Mouse (Mus musculus) midbrain, embryonic 12.5 days (tissue): ENCODE results near the gene Slc27a5. TPM values are rescaled to one million over a fixed set of nuclear protein-coding genes. Genes with fewer than 3 reads are reported as not detected.
A peak's percentile ranks its signal among the peaks of the same experiment; 100 is the strongest.

ENCODE experiments used
- ATAC-seq: fragments of 200-750 bp; cut with Nextera tagmentation; 2 replicates; pipeline ENCODE4 v1.8.0; 2017; ENCODE audit warnings: low read depth, moderate TSS enrichment, moderate library complexity; ENCODE audit not compliant: low FRiP score
- H3K27ac ChIP-seq: fragments of 300-500 bp; sonication (generic); replicated peaks from 2 replicates; pipeline ENCODE4 v1.5.1; 2016; ENCODE audit warnings: mild to moderate bottlenecking
- H3K27me3 ChIP-seq: fragments of 300-500 bp; sonication (generic); 2 replicates; pipeline ENCODE4 v1.6.1; 2016; ENCODE audit warnings: mild to moderate bottlenecking
- H3K36me3 ChIP-seq: fragments of 300-500 bp; sonication (generic); 2 replicates; pipeline ENCODE4 v1.6.1; 2016
- H3K4me1 ChIP-seq: fragments of 300-500 bp; sonication (generic); 2 replicates; pipeline ENCODE4 v1.6.1; 2016
- H3K4me2 ChIP-seq: fragments of 300-500 bp; sonication (generic); replicated peaks from 2 replicates; pipeline ENCODE4 v1.6.1; 2016; ENCODE audit warnings: mild to moderate bottlenecking, moderate library complexity
- H3K4me3 ChIP-seq: fragments of 300-500 bp; sonication (generic); 2 replicates; pipeline ENCODE4 v1.5.1; 2016; ENCODE audit warnings: mild to moderate bottlenecking
- H3K9ac ChIP-seq: fragments of 300-500 bp; sonication (generic); replicated peaks from 2 replicates; pipeline ENCODE4 v1.6.1; 2016; ENCODE audit warnings: mild to moderate bottlenecking, moderate library complexity
- H3K9me3 ChIP-seq: fragments of 300-500 bp; sonication (generic); 2 replicates; pipeline ENCODE4 v1.6.1; 2016; ENCODE audit warnings: mild to moderate bottlenecking
- WGBS: fragments of 180-500 bp; shearing (Covaris S2); methylation state at CpG from one replicate; pipeline ENCODE4 v1.1.7; 2016; 5-methylcytosine and 5-hydroxymethylcytosine counted together
- polyA plus RNA-seq: library from polyadenylated mRNA; unstranded; fragments of >200 nt; fragmentation: Nextera tagmentation; extraction: Ambion mirVana; gene quantifications from 2 replicates; pipeline ENCODE4 v1.2.1, GENCODE M21; 2016

Slc27a5 gene
- polyA plus RNA-seq, 1 experiment from 2014 or later, result not detected

GRCm38 (mm10) chr7:13036806-13037205 is 38.8 kb upstream of the Slc27a5 start:
- 0 out of 2 replicates have a peak overlapping the region, but pooled peaks have one; percentile 100 for H3K27ac ChIP-seq
- 49% methylated on average over 4 of the region's 4 CpGs for WGBS

GRCm38 (mm10) chr7:13035211-13035855 is 37.3 kb upstream of the Slc27a5 start:
- 86% methylated on average over 17 of the region's 17 CpGs for WGBS
- H3K27ac ChIP-seq, result peak overlapping the region; percentile 90
- H3K36me3 ChIP-seq, result peaks cover 42% of the 10 kb centered on the region
- no peaks in the 10 kb centered on the region for H3K9me3 ChIP-seq
- peak; percentile 0; the same call in 1 of the 2 replicates for ATAC-seq
- peak overlapping the region; percentile 71; the same call in 1 of the 2 replicates for H3K9ac ChIP-seq
- H3K4me2 ChIP-seq, result peak overlapping the region; percentile 78
- peaks cover 38% of the 10 kb centered on the region for H3K4me1 ChIP-seq
- H3K27me3 ChIP-seq, result no peaks in the 10 kb centered on the region
- H3K4me3 ChIP-seq, result peak overlapping the region; percentile 55

More at GRCm38 (mm10) chr7:13036806-13037205, 38.8 kb upstream of the Slc27a5 start:
- peaks cover 13% of the 10 kb centered on the region for H3K27me3 ChIP-seq
- H3K4me1 ChIP-seq, result peaks cover 38% of the 10 kb centered on the region
- no peak for ATAC-seq
- H3K4me3 ChIP-seq, result peak overlapping the region; percentile 81
- no peaks in the 10 kb centered on the region for H3K9me3 ChIP-seq
- H3K4me2 ChIP-seq, result peak overlapping the region; percentile 79
- peak overlapping the region; percentile 94 for H3K9ac ChIP-seq
- peaks cover 27% of the 10 kb centered on the region for H3K36me3 ChIP-seq

GRCm38 (mm10) chr7:13034148-13034977 is 36.4 kb upstream of the Slc27a5 start, which contains the start of gene Chmp2a:
Gene Chmp2a, minus strand, starts transcription at chr7:13034807.
- H3K9me3 ChIP-seq, result no peaks in the 10 kb centered on the region
- H3K36me3 ChIP-seq, result peaks cover 51% of the 10 kb centered on the region

GRCm38 (mm10) chr7:13033451-13034147 is 35.6 kb upstream of the Slc27a5 start:
- Histone ChIP-seq H3K4me3 (peak overlapping the region; percentile 55), H3K4me1 (peaks cover 29% of the 10 kb centered on the region)
- 54% methylated on average over 13 of the region's 13 CpGs for WGBS

More at GRCm38 (mm10) chr7:13034148-13034977, 36.4 kb upstream of the Slc27a5 start, which contains the start of gene Chmp2a:
- Histone ChIP-seq H3K27me3 (no peaks in the 10 kb centered on the region), H3K27ac (peak within 1 kb of the TSS; percentile 90), H3K4me3 (peak within 1 kb of the TSS; percentile 55), H3K9ac (peak within 1 kb of the TSS; percentile 71), H3K4me2 (peak within 1 kb of the TSS; percentile 78), H3K4me1 (peaks cover 37% of the 10 kb centered on the region)
- ATAC-seq, result peak; percentile 80
- under 1% methylated on average over 45 of the region's 45 CpGs for WGBS

GRCm38 (mm10) chr7:13032541-13032940 is 34.5 kb upstream of the Slc27a5 start:
- H3K9me3 ChIP-seq, result no peaks in the 10 kb centered on the region
- H3K4me3 ChIP-seq, result no peak overlapping the region
- no peak overlapping the region for H3K27ac ChIP-seq
- no peak for ATAC-seq
- no peak overlapping the region for H3K4me2 ChIP-seq
- H3K9ac ChIP-seq, result no peak overlapping the region
- H3K36me3 ChIP-seq, result peaks cover 70% of the 10 kb centered on the region
- H3K27me3 ChIP-seq, result no peaks in the 10 kb centered on the region
- H3K4me1 ChIP-seq, result peaks cover 27% of the 10 kb centered on the region
- 93% methylated on average over 7 of the region's 7 CpGs for WGBS

More at GRCm38 (mm10) chr7:13033451-13034147, 35.6 kb upstream of the Slc27a5 start:
- ATAC-seq, result no peak
- Histone ChIP-seq H3K9ac (peak overlapping the region; percentile 71), H3K27me3 (no peaks in the 10 kb centered on the region), H3K36me3 (peaks cover 59% of the 10 kb centered on the region), H3K27ac (peak overlapping the region; percentile 90), H3K4me2 (peak overlapping the region; percentile 78), H3K9me3 (no peaks in the 10 kb centered on the region)

- 86% methylated on average over 2 of the region's 2 CpGs for WGBS
- H3K4me3 ChIP-seq, result no peak overlapping the region
- ATAC-seq, result no peak
- H3K4me1 ChIP-seq, result peaks cover 29% of the 10 kb centered on the region
- peaks cover 75% of the 10 kb centered on the region for H3K36me3 ChIP-seq
- H3K27me3 ChIP-seq, result no peaks in the 10 kb centered on the region
- H3K4me2 ChIP-seq, result no peak overlapping the region
- no peak overlapping the region for H3K27ac ChIP-seq
- H3K9me3 ChIP-seq, result no peaks in the 10 kb centered on the region
- H3K9ac ChIP-seq, result no peak overlapping the region
These were observed 34.0 kb upstream of the Slc27a5 start for GRCm38 (mm10) chr7:13031983-13032382.

GRCm38 (mm10) chr7:13031069-13031468 is 33.1 kb upstream of the Slc27a5 start:
- Histone ChIP-seq H3K4me2 (no peak overlapping the region), H3K9ac (no peak overlapping the region), H3K4me3 (no peak overlapping the region), H3K4me1 (peaks cover 29% of the 10 kb centered on the region), H3K36me3 (peaks cover 81% of the 10 kb centered on the region), H3K27me3 (no peaks in the 10 kb centered on the region), H3K27ac (no peak overlapping the region), H3K9me3 (no peaks in the 10 kb centered on the region)
- WGBS, result 76% methylated on average over 5 of the region's 5 CpGs
- no peak for ATAC-seq

- Histone ChIP-seq H3K9me3 (no peaks in the 10 kb centered on the region), H3K27ac (no peak overlapping the region), H3K36me3 (peaks cover 75% of the 10 kb centered on the region), H3K27me3 (no peaks in the 10 kb centered on the region), H3K4me3 (no peak overlapping the region), H3K9ac (no peak overlapping the region), H3K4me2 (no peak overlapping the region), H3K4me1 (peaks cover 27% of the 10 kb centered on the region)
- WGBS, result 90% methylated on average over 4 of the region's 4 CpGs
- ATAC-seq, result no peak
These were observed 31.0 kb upstream of the Slc27a5 start for GRCm38 (mm10) chr7:13028986-13029385.

- no peaks in the 10 kb centered on the region for H3K9me3 ChIP-seq
- H3K4me2 ChIP-seq, result peak overlapping the region; percentile 97
- 30% methylated on average over 4 of the region's 4 CpGs for WGBS
- H3K27ac ChIP-seq, result peak overlapping the region; percentile 98; the same call in 1 of the 2 replicates
- H3K36me3 ChIP-seq, result peaks cover 52% of the 10 kb centered on the region
- peak overlapping the region; percentile 91 for H3K9ac ChIP-seq
- H3K4me3 ChIP-seq, result peak overlapping the region; percentile 73
- ATAC-seq, result no peak
- H3K4me1 ChIP-seq, result peaks cover 28% of the 10 kb centered on the region
- H3K27me3 ChIP-seq, result no peaks in the 10 kb centered on the region
These were observed 27.6 kb upstream of the Slc27a5 start for GRCm38 (mm10) chr7:13025511-13026112.

- ATAC-seq, result peak; percentile 67
- H3K4me2 ChIP-seq, result peak overlapping the region; percentile 97
- peak overlapping the region; percentile 73 for H3K4me3 ChIP-seq
- no peaks in the 10 kb centered on the region for H3K9me3 ChIP-seq
- H3K27me3 ChIP-seq, result no peaks in the 10 kb centered on the region
- whole genome bisulfite sequencing, result under 1% methylated on average over 22 of the region's 44 CpGs
- H3K27ac ChIP-seq, result peak overlapping the region; percentile 98
- H3K9ac ChIP-seq, result peak overlapping the region; percentile 91
- peaks cover 44% of the 10 kb centered on the region for H3K36me3 ChIP-seq
- H3K4me1 ChIP-seq, result peaks cover 28% of the 10 kb centered on the region
These were observed 26.8 kb upstream of the Slc27a5 start for GRCm38 (mm10) chr7:13024805-13025204.
